Mouse (Mus musculus) heart, embryonic 10.5 days (tissue): ENCODE results near the gene Terb1. TPM values are rescaled to one million over a fixed set of nuclear protein-coding genes. Genes with fewer than 3 reads are reported as not detected.

Experiments used
- DNase-seq: peaks from one replicate; pipeline ENCODE4 v3.0.0-alpha.2; 2017; ENCODE audit warnings: low spot score
- H3K27ac ChIP-seq: fragments of 300-500 bp; sonication (generic); 2 replicates; pipeline ENCODE4 v1.5.1; 2016; ENCODE audit warnings: mild to moderate bottlenecking
- H3K27me3 ChIP-seq: fragments of 300-500 bp; sonication (generic); 2 replicates; pipeline ENCODE4 v1.6.1; 2016; ENCODE audit warnings: mild to moderate bottlenecking; ENCODE audit not compliant: poor library complexity, insufficient read depth, severe bottlenecking
- H3K36me3 ChIP-seq: fragments of 300-500 bp; sonication (generic); 2 replicates; pipeline ENCODE4 v1.6.1; 2016; ENCODE audit warnings: mild to moderate bottlenecking, moderate library complexity
- H3K4me1 ChIP-seq: fragments of 300-500 bp; sonication (generic); 2 replicates; pipeline ENCODE4 v1.6.1; 2016; ENCODE audit warnings: mild to moderate bottlenecking
- H3K4me3 ChIP-seq: fragments of 300-500 bp; sonication (generic); 2 replicates; pipeline ENCODE4 v1.5.1; 2016; ENCODE audit warnings: mild to moderate bottlenecking, moderate library complexity
- H3K9me3 ChIP-seq: fragments of 300-500 bp; sonication (generic); 2 replicates; pipeline ENCODE4 v1.6.1; 2016; ENCODE audit warnings: mild to moderate bottlenecking, moderate library complexity
- WGBS: fragments of 180-500 bp; shearing (Covaris S2); methylation state at CpG from one replicate; pipeline ENCODE4 v1.1.7; 2016; 5-methylcytosine and 5-hydroxymethylcytosine counted together
- polyA plus RNA-seq: library from polyadenylated mRNA; unstranded; fragments of >200 nt; fragmentation: Nextera tagmentation; extraction: Ambion mirVana; gene quantifications from 2 replicates; pipeline ENCODE4 v1.2.1, GENCODE M21; 2016

Gene Terb1
- polyA plus RNA-seq, 1 experiment from 2014 or later = 0.16 TPM

DNA sequence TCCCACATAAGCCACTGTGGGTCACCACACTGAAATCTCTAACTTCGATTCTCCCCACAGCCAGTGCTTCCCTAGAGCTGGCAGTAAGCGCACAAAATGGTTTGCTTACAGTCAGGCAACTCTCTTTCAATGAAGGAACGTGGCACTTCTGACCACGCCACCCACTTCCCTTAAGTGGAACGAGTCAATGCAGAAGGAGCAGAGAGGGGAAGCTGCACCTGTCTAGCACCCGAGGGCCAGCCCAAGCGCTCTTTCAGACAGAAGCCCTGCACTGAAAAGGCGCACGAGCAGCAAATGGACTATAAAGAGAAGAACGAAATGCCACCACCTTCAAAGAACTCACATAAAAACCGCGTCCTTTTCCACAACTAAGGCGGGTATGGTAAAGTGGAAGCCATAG lies 82.0 kb downstream of the Terb1 start:
- Histone ChIP-seq H3K36me3 (peaks cover 97% of the 10 kb centered on the region), H3K4me1 (no peaks in the 10 kb centered on the region), H3K27ac (no peak overlapping the region), H3K27me3 (no peaks in the 10 kb centered on the region), H3K9me3 (no peaks in the 10 kb centered on the region), H3K4me3 (no peak overlapping the region)
- no peak for DNase-seq
- WGBS = 92% methylated on average over 13 of the region's 13 CpGs

DNA sequence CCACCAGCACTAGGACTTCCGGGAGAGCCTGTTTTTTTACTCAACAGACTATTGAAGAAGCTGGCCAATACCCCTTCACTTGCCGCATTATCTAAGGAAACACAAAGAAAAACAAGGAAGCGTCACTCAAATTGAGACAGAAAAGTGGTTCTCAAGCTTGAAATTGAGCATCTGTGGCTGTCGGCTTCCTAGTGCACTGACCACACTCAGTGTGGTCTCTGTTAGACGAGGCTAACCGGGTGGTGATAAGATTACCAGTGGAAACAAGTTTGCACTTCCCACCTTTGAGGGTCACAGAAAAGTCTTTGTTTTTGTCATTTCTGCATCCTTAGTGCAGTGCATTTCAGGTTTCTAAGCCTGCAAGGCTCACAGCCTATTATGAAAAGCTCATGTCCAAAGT lies 87.4 kb downstream of the Terb1 start:
- Histone ChIP-seq H3K4me3 (no peak overlapping the region), H3K27me3 (no peaks in the 10 kb centered on the region), H3K27ac (no peak overlapping the region), H3K36me3 (peaks cover 97% of the 10 kb centered on the region), H3K9me3 (no peaks in the 10 kb centered on the region), H3K4me1 (peaks cover 6% of the 10 kb centered on the region; the same call in 1 of the 2 replicates)
- no peak for DNase-seq
- 56% methylated on average over 6 of the region's 6 CpGs for WGBS

GRCm38 (mm10) chr8:104416022-104416421 lies 93.7 kb downstream of the Terb1 start:
- H3K4me3 ChIP-seq = no peak overlapping the region
- peaks cover 17% of the 10 kb centered on the region for H3K4me1 ChIP-seq
- H3K27me3 ChIP-seq = no peaks in the 10 kb centered on the region
- H3K9me3 ChIP-seq = no peaks in the 10 kb centered on the region
- H3K36me3 ChIP-seq = peaks cover 43% of the 10 kb centered on the region
- no peak overlapping the region for H3K27ac ChIP-seq
- 88% methylated on average over 6 of the region's 6 CpGs for WGBS
- no peak for DNase-seq

GRCm38 (mm10) chr8:104414204-104414603 lies 95.5 kb downstream of the Terb1 start:
- no peak for DNase-seq
- peaks cover 25% of the 10 kb centered on the region for H3K36me3 ChIP-seq
- H3K9me3 ChIP-seq = no peaks in the 10 kb centered on the region
- H3K27ac ChIP-seq = no peak overlapping the region
- H3K27me3 ChIP-seq = no peaks in the 10 kb centered on the region
- no peak overlapping the region for H3K4me3 ChIP-seq
- peaks cover 17% of the 10 kb centered on the region for H3K4me1 ChIP-seq
- 64% methylated on average over 3 of the region's 3 CpGs for WGBS

DNA sequence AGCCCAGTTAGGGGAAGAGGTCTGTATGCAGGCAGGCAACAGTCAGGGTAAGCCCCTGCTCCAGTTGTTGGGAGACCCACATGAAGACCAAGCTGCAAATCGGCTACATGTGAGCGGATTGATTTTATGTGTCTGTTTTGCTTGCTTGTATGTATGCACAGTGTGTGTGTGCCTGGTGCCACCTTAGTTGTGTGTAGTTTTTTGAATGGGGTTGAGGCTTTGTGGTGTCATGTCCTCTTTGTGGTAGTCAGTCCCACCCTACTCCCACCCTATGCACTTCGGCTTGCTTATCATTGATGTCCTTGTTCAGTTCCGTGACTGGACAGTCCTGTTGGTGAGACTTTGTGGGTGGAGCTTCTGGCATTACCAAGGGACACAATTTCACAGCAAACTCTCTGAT lies 95.9 kb downstream of the Terb1 start:
- H3K27ac ChIP-seq = no peak overlapping the region
- peaks cover 17% of the 10 kb centered on the region for H3K4me1 ChIP-seq
- H3K27me3 ChIP-seq = no peaks in the 10 kb centered on the region
- H3K4me3 ChIP-seq = no peak overlapping the region
- 60% methylated on average over 4 of the region's 4 CpGs for WGBS
- H3K9me3 ChIP-seq = no peaks in the 10 kb centered on the region
- no peak for DNase-seq
- H3K36me3 ChIP-seq = peaks cover 20% of the 10 kb centered on the region

- no peaks in the 10 kb centered on the region for H3K9me3 ChIP-seq
- H3K27ac ChIP-seq = no peak overlapping the region
- no peaks in the 10 kb centered on the region for H3K27me3 ChIP-seq
- DNase-seq = no peak
- H3K4me1 ChIP-seq = peaks cover 17% of the 10 kb centered on the region
- 54% methylated on average over 7 of the region's 7 CpGs for WGBS
- peaks cover 12% of the 10 kb centered on the region for H3K36me3 ChIP-seq
- H3K4me3 ChIP-seq = no peak overlapping the region
Observed at GRCm38 (mm10) chr8:104412805-104413532, 96.7 kb downstream of the Terb1 start.

DNA sequence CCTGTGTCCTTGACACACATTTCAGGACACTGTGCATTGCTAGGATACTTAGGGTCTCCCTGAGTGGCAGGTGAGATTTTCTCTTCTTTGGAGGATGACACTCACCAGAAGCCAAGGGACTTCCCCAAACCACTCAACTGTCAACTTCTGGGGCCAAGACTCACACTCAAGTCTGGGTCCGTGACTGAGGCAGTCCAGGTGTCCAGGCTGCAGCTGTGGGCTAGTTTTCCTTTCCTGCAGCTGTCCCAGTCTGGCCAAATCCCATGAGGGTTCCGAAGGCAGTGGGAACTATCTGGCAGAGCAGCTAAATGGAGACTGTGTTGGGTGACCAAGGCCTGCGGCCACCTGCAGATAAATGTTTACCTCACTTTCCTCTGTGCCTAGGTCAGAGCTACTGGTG lies 97.7 kb downstream of the Terb1 start:
- DNase-seq = no peak
- 61% methylated on average over 3 of the region's 3 CpGs for WGBS
- H3K4me3 ChIP-seq = no peak overlapping the region
- H3K4me1 ChIP-seq = peaks cover 17% of the 10 kb centered on the region
- H3K9me3 ChIP-seq = no peaks in the 10 kb centered on the region
- peaks cover 2% of the 10 kb centered on the region for H3K36me3 ChIP-seq
- H3K27ac ChIP-seq = no peak overlapping the region
- no peaks in the 10 kb centered on the region for H3K27me3 ChIP-seq

GRCm38 (mm10) chr8:104411468-104411867 lies 98.2 kb downstream of the Terb1 start:
- WGBS = 81% methylated on average over 3 of the region's 3 CpGs
- H3K4me1 ChIP-seq = peaks cover 17% of the 10 kb centered on the region

DNA sequence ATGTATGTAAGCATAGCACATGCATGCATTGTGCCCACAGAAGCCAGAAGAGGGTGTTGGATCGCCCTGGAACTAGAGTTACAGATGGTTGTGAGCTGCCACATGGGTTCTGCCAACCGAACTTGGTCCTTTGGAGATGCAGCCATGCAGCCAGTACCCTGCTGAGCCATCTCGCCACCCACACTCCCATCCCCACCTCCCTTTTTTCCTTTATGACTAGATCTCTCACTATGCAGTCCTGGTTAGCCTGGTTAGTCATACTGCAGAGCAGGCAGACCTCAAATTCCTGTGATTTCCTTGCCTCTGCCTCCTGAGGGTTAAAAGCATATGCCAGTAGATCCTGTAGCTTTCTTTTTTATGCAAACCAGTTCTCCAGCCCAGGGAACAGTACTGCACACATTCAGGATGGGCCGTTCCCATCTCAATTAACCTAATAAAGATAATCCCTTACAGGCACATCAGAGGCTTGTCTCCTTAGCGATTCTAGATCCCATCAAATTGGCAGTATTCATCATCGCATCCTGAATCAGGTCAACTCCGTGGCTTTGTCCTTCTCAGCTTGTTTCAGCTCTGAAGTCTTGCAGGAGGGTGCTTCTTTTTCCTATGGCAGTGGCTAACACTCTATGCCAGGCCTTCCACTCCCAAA lies 99.0 kb downstream of the Terb1 start:
- DNase-seq = no peak
- Histone ChIP-seq H3K27me3 (no peaks in the 10 kb centered on the region), H3K4me3 (no peak overlapping the region), H3K36me3 (no peaks in the 10 kb centered on the region), H3K27ac (no peak overlapping the region), H3K4me1 (peaks cover 17% of the 10 kb centered on the region), H3K9me3 (no peaks in the 10 kb centered on the region)
- WGBS = 63% methylated on average over 7 of the region's 7 CpGs

More at GRCm38 (mm10) chr8:104411468-104411867, 98.2 kb downstream of the Terb1 start:
- Histone ChIP-seq H3K27me3 (no peaks in the 10 kb centered on the region), H3K9me3 (no peaks in the 10 kb centered on the region), H3K27ac (no peak overlapping the region), H3K4me3 (no peak overlapping the region), H3K36me3 (0 out of 2 replicates have a peak, but pooled peaks cover under 1% of the 10 kb centered on the region)
- no peak for DNase-seq

DNA sequence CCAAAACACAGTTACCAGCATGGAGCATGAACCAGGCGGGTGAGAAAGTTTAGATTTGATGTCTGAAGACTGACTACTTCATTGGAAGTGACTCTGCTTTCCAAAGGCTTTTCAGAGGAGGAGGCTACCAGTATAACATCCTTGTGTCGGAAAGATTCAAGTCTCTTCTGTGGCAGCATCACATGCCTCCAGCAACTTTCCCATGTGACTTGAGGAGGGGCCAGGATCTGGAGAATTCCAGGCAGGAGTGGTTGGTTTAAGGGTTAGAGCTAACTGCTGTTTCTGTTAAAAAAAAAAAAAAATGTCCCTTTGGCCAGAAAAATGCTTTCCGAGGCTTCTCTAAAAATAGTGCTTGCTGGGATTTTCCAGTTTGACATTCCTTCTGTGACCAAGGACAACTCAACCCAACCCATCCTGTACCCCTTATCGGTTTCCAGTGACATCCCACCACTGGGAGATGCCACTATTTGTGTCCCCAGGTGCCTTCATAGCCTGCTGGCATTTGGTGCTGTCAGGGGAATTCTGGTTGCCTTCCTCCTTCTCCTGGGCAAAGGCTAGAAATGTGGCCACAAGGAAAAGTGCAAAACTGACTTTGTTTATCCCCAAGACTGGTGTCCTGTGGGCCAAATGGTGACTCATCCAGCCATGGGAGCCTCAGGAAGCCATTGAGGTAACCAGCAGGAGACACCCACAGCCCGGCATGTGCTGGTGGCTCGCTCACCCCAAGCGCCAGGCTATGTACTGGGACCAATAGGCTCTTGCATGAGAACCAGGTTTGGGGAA lies 101.2 kb downstream of the Terb1 start:
- no peak for DNase-seq
- 77% methylated on average over 7 of the region's 7 CpGs for WGBS
- H3K27ac ChIP-seq = no peak overlapping the region
- no peaks in the 10 kb centered on the region for H3K36me3 ChIP-seq
- H3K4me1 ChIP-seq = peaks cover 15% of the 10 kb centered on the region
- no peaks in the 10 kb centered on the region for H3K9me3 ChIP-seq
- no peak overlapping the region for H3K4me3 ChIP-seq
- no peaks in the 10 kb centered on the region for H3K27me3 ChIP-seq

GRCm38 (mm10) chr8:104406340-104407128 lies 103.2 kb downstream of the Terb1 start:
- Histone ChIP-seq H3K4me1 (0 out of 2 replicates have a peak, but pooled peaks cover 3% of the 10 kb centered on the region), H3K27ac (no peak overlapping the region), H3K27me3 (no peaks in the 10 kb centered on the region), H3K9me3 (no peaks in the 10 kb centered on the region), H3K36me3 (no peaks in the 10 kb centered on the region), H3K4me3 (no peak overlapping the region)
- WGBS = 72% methylated on average over 6 of the region's 6 CpGs
- no peak for DNase-seq

- Histone ChIP-seq H3K27me3 (no peaks in the 10 kb centered on the region), H3K4me1 (0 out of 2 replicates have a peak, but pooled peaks cover 6% of the 10 kb centered on the region), H3K9me3 (no peaks in the 10 kb centered on the region), H3K36me3 (no peaks in the 10 kb centered on the region), H3K4me3 (no peak overlapping the region), H3K27ac (no peak overlapping the region)
- DNase-seq = no peak
- 67% methylated on average over 15 of the region's 15 CpGs for WGBS
Observed at GRCm38 (mm10) chr8:104405430-104406187, 104.1 kb downstream of the Terb1 start.
